ENCODE assay signal across 8 mouse cellular contexts in genomic region chr16:17277342-17278211, GRCm38 (mm10). TPM values are rescaled to one million over a fixed set of nuclear protein-coding genes. Genes with fewer than 3 reads are reported as not detected.
A peak's percentile ranks its signal among the peaks of the same experiment; 100 is the strongest.
DNase-seq lines count a peak whose midpoint lies in the region; ATAC-seq and TF ChIP-seq lines count a peak whose summit lies in the region.

No protein-coding gene starts in this region.

- H3K4me1 ChIP-seq in forebrain, postnatal 0 days (ENCODE audit: insufficient read depth): peaks cover 4% of the 10 kb centered on the region; the same call in 1 of the 2 replicates
- H3K4me1 ChIP-seq in limb, embryonic 12.5 days (replicated peaks): peaks cover 16% of the 10 kb centered on the region
- H3K4me1 ChIP-seq in midbrain, embryonic 15.5 days: peaks cover 22% of the 10 kb centered on the region

- H3K27me3 ChIP-seq in forebrain, postnatal 0 days (ENCODE audit: insufficient read depth, low read length): no peaks in the 10 kb centered on the region
- peaks cover 34% of the 10 kb centered on the region for H3K27me3 ChIP-seq in limb, embryonic 12.5 days
- peaks cover 29% of the 10 kb centered on the region for H3K27me3 ChIP-seq in midbrain, embryonic 15.5 days (replicated peaks)

- H3K4me2 ChIP-seq in forebrain, postnatal 0 days (ENCODE audit: low read depth): peak overlapping the region; percentile 96
- H3K4me2 ChIP-seq in limb, embryonic 12.5 days: peak overlapping the region; percentile 90
- peak overlapping the region; percentile 75 for H3K4me2 ChIP-seq in midbrain, embryonic 15.5 days

- peak; percentile 60 to 74 for DNase-seq in adrenal gland, adult (ENCODE audit: inconsistent age in 2 of 2, low spot score in 1 of 2)
- no peak for DNase-seq in adrenal gland, postnatal 4 days (ENCODE audit: low spot score in 2 of 2)
- DNase-seq in cerebellum, adult 11 months: peak; percentile 29
- peak; percentile 79 for DNase-seq in forebrain, postnatal 0 days
- peak; percentile 31 for DNase-seq in kidney, adult 18-20 months
- DNase-seq in testis, postnatal 14 days (ENCODE audit: low spot score): peak; percentile 36

- H3K4me3 ChIP-seq in forebrain, postnatal 0 days (ENCODE audit: low read depth, low read length): peak overlapping the region; percentile 57
- H3K4me3 ChIP-seq in limb, embryonic 12.5 days (replicated peaks): peak overlapping the region; percentile 56
- H3K4me3 ChIP-seq in midbrain, embryonic 15.5 days: peak overlapping the region; percentile 46

- 6% methylated on average over 61 of the region's 61 CpGs for WGBS in forebrain, postnatal 0 days
- WGBS in limb, embryonic 12.5 days: 2% methylated on average over 59 of the region's 61 CpGs
- 4% methylated on average over 61 of the region's 61 CpGs for whole genome bisulfite sequencing in midbrain, embryonic 15.5 days

- peaks cover 40% of the 10 kb centered on the region for H3K36me3 ChIP-seq in forebrain, postnatal 0 days (ENCODE audit: insufficient read depth)
- H3K36me3 ChIP-seq in limb, embryonic 12.5 days: peaks cover 39% of the 10 kb centered on the region
- H3K36me3 ChIP-seq in midbrain, embryonic 15.5 days (replicated peaks): peaks cover 19% of the 10 kb centered on the region

- H3K9ac ChIP-seq in forebrain, postnatal 0 days: peak overlapping the region; percentile 57
- H3K9ac ChIP-seq in limb, embryonic 12.5 days (replicated peaks): peak overlapping the region; percentile 47
- peak overlapping the region; percentile 48 for H3K9ac ChIP-seq in midbrain, embryonic 15.5 days

- no peak for TF ChIP-seq CTCF in forebrain, postnatal 0 days (IDR thresholded peaks at IDR 0.05; ENCODE audit: low read depth)

- H3K27ac ChIP-seq in forebrain, postnatal 0 days (ENCODE audit: low read depth, low read length): peak overlapping the region; percentile 1; the same call in 1 of the 2 replicates
- H3K27ac ChIP-seq in limb, embryonic 12.5 days: no peak overlapping the region
- peak overlapping the region; percentile 39 for H3K27ac ChIP-seq in midbrain, embryonic 15.5 days

- ATAC-seq in forebrain, postnatal 0 days: peak; percentile 66
- 0 out of 2 replicates have a peak, but pooled peaks have one; percentile 7 for ATAC-seq in limb, embryonic 12.5 days (ENCODE audit: insufficient number of reproducible peaks, insufficient read depth, low FRiP score, low TSS enrichment, low read depth)
- peak; percentile 29 for ATAC-seq in midbrain, embryonic 15.5 days (replicated peaks)

- H3K9me3 ChIP-seq in forebrain, postnatal 0 days (ENCODE audit: low read length): no peaks in the 10 kb centered on the region
- no peaks in the 10 kb centered on the region for H3K9me3 ChIP-seq in limb, embryonic 12.5 days
- H3K9me3 ChIP-seq in midbrain, embryonic 15.5 days: no peaks in the 10 kb centered on the region

RNA-seq across cellular contexts. Expression of gene Tmem191c, which starts 1.7 kb away (rescaled TPM):
- total RNA-seq in adrenal gland, postnatal 4 days (2021): 10 to 100 TPM; 22.9 to 26.7 TPM
- total RNA-seq in forebrain, postnatal 0 days (2014; rRNA removed): 55.2 and 71.0 TPM in 2 replicates
- polyA plus RNA-seq in forebrain, postnatal 0 days (2015; fragmentation: Nextera tagmentation; extraction: Ambion mirVana): 36.2 and 53.5 TPM in 2 replicates
- polyA plus RNA-seq in limb, embryonic 12.5 days (2016; fragmentation: Nextera tagmentation; extraction: Ambion mirVana): 13.8 and 16.5 TPM in 2 replicates
- 63.2 and 67.6 TPM in 2 replicates for polyA plus RNA-seq in midbrain, embryonic 15.5 days (2015; fragmentation: Nextera tagmentation; extraction: Ambion mirVana)

RNA-seq across cellular contexts. Expression of gene Hic2, which starts 44.2 kb away (rescaled TPM):
- total RNA-seq in adrenal gland, postnatal 4 days (2021): 1 to 10 TPM; 5.6 TPM
- total RNA-seq in forebrain, postnatal 0 days (2014; rRNA removed): 10.4 and 14.9 TPM in 2 replicates
- 2.7 and 4.3 TPM in 2 replicates for polyA plus RNA-seq in forebrain, postnatal 0 days (2015; fragmentation: Nextera tagmentation; extraction: Ambion mirVana)
- 13.7 TPM in 2 replicates for polyA plus RNA-seq in limb, embryonic 12.5 days (2016; fragmentation: Nextera tagmentation; extraction: Ambion mirVana)
- polyA plus RNA-seq in midbrain, embryonic 15.5 days (2015; fragmentation: Nextera tagmentation; extraction: Ambion mirVana): 11.1 and 11.6 TPM in 2 replicates

RNA-seq across cellular contexts. Expression of gene Serpind1, which starts 53.6 kb away (rescaled TPM):
- 10 to 100 TPM in 1 of 2 experiments, 1 to 10 TPM in 1; 2.2 to 52.1 TPM for total RNA-seq in adrenal gland, postnatal 4 days (2021)
- total RNA-seq in forebrain, postnatal 0 days (2014; rRNA removed): 3.7 and 4.2 TPM in 2 replicates
- 5.0 and 5.8 TPM in 2 replicates for polyA plus RNA-seq in forebrain, postnatal 0 days (2015; fragmentation: Nextera tagmentation; extraction: Ambion mirVana)
- polyA plus RNA-seq in limb, embryonic 12.5 days (2016; fragmentation: Nextera tagmentation; extraction: Ambion mirVana): 0.29 and 0.54 TPM in 2 replicates
- polyA plus RNA-seq in midbrain, embryonic 15.5 days (2015; fragmentation: Nextera tagmentation; extraction: Ambion mirVana): 5.8 and 6.0 TPM in 2 replicates

Comparison
In these comparisons a context has a peak if more than half of its experiments do, and no peak if none do; other contexts are left out.
1. DNase-seq: peak in adrenal gland, adult (2 of 2), cerebellum, adult 11 months (single experiment), forebrain, postnatal 0 days (single experiment), kidney, adult 18-20 months (single experiment) and testis, postnatal 14 days (single experiment); none in adrenal gland, postnatal 4 days (0 of 2).
2. ATAC-seq: peak in every context shown above with its lines; median percentile 66 in forebrain, postnatal 0 days; 29 in midbrain, embryonic 15.5 days; 7 in limb, embryonic 12.5 days.
3. Peak in every context shown above with its lines, with median percentiles within 50 percentile points of each other: H3K4me2 ChIP-seq, H3K4me3 ChIP-seq and H3K9ac ChIP-seq.